Mouse (Mus musculus) midbrain, embryonic 14.5 days (tissue): Measurements from ENCODE around the gene Klf2. TPM values are rescaled to one million over a fixed set of nuclear protein-coding genes. Genes with fewer than 3 reads are reported as not detected.

Experiments used
- ATAC-seq: fragments of 200-750 bp; cut with Nextera tagmentation; 2 replicates; pipeline ENCODE4 v1.8.0; 2017; ENCODE audit warnings: moderate number of reproducible peaks, moderate library complexity; ENCODE audit not compliant: low FRiP score, low TSS enrichment
- DNase-seq: peaks from one replicate; pipeline ENCODE4 v3.0.0-alpha.2; 2015
- H3K27ac ChIP-seq: fragments of 300-500 bp; sonication (generic); replicated peaks from 2 replicates; pipeline ENCODE4 v1.5.1; 2014; ENCODE audit warnings: mild to moderate bottlenecking, low read depth, low read length, moderate library complexity
- H3K27me3 ChIP-seq: fragments of 300-500 bp; sonication (generic); 2 replicates; pipeline ENCODE4 v1.6.1; 2014; ENCODE audit warnings: low read length, control low read depth, mixed read lengths; ENCODE audit not compliant: control insufficient read depth, insufficient read depth
- H3K36me3 ChIP-seq: fragments of 300-500 bp; sonication (generic); 2 replicates; pipeline ENCODE4 v1.6.1; 2014; ENCODE audit warnings: low read length, control low read depth; ENCODE audit not compliant: control insufficient read depth, insufficient read depth
- H3K4me1 ChIP-seq: fragments of 300-500 bp; sonication (generic); 2 replicates; pipeline ENCODE4 v1.6.1; 2014; ENCODE audit warnings: mild to moderate bottlenecking, antibody characterized with exemption, low read length, control low read depth; ENCODE audit not compliant: control insufficient read depth, insufficient read depth
- H3K4me2 ChIP-seq: fragments of 300-500 bp; sonication (generic); 2 replicates; pipeline ENCODE4 v1.6.1; 2014; ENCODE audit warnings: mild to moderate bottlenecking, low read length, moderate library complexity
- H3K4me3 ChIP-seq: fragments of 300-500 bp; sonication (generic); replicated peaks from 2 replicates; pipeline ENCODE4 v1.5.1; 2014; ENCODE audit warnings: low read depth, low read length
- H3K9ac ChIP-seq: fragments of 300-500 bp; sonication (generic); replicated peaks from 2 replicates; pipeline ENCODE4 v1.6.1; 2014; ENCODE audit warnings: mild to moderate bottlenecking, low read length, moderate library complexity
- H3K9me3 ChIP-seq: fragments of 300-500 bp; sonication (generic); 2 replicates; pipeline ENCODE4 v1.6.1; 2016; ENCODE audit warnings: low read length, control low read depth, mixed read lengths; ENCODE audit not compliant: control insufficient read depth
- WGBS: fragments of 180-500 bp; shearing (Covaris S2); extraction: QIAGEN DNeasy Blood & Tissue Kit; methylation state at CpG from one replicate; pipeline ENCODE4 v1.1.7; 2014; 5-methylcytosine and 5-hydroxymethylcytosine counted together
- polyA plus RNA-seq: library from polyadenylated mRNA; unstranded; fragments of >200 nt; fragmentation: Nextera tagmentation; extraction: Ambion mirVana; gene quantifications from 2 replicates; pipeline ENCODE4 v1.2.1, GENCODE M21; 2014

Klf2 gene
- polyA plus RNA-seq = 3.1 and 5.7 TPM in 2 replicates

DNA sequence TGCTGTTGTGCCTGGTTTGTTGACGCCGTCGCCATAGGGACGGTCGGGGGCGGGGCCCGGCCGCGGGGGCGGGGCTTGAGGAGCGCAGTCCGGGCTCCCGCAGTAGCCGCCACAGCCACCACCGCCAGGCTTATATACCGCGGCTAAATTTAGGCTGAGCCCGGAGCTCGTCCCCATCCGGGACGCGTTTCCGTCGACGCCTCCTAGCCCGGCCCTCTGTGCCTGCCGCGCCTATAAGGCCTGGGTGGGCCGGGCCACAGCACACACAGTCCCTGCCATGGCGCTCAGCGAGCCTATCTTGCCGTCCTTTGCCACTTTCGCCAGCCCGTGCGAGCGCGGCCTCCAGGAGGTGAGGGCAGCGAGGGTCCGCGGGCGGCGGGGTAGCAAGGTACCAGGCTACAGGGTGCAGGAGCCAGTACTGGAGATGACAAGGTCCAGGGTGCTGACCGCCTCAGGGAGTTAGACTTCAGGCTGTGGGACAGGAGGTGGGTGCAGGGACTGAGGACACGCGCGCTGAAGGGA lies at the start of gene Klf2:
Gene Klf2 (plus strand): TSS at position 233 of the 522 bp plus-strand sequence.
- Histone ChIP-seq H3K27ac (no peak within 1 kb of the TSS), H3K9ac (peak within 1 kb of the TSS; percentile 51), H3K9me3 (no peaks in the 10 kb centered on the region), H3K27me3 (peaks cover 27% of the 10 kb centered on the region), H3K4me1 (peaks cover 11% of the 10 kb centered on the region; the same call in 1 of the 2 replicates), H3K4me3 (peak within 1 kb of the TSS; percentile 50), H3K36me3 (no peaks in the 10 kb centered on the region), H3K4me2 (peak within 1 kb of the TSS; percentile 77)
- ATAC-seq (peak; percentile 92), DNase-seq (peak; percentile 87)
- under 1% methylated on average over 46 of the region's 46 CpGs for WGBS

DNA sequence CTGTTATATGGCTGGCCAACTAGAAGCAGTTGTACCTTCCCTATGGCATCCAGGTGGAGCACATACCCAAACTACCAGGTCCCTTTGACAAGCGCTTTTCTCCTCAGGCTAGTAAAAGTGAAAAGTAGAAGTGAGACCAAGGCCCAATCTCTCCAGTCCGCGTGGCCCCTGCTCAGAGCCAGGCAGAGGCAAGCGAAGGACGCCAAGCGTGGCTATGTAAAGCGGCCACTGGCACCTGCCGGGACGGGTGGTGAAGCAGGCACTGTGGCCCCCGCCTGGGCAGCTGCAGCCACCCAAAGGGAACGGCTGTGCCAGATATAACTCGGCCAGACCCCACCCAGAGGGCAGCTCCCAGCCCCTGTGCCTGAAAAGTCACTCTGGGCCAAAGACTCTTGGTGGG lies 48.2 kb upstream of the Klf2 start:
- no peaks in the 10 kb centered on the region for H3K4me1 ChIP-seq
- ATAC-seq = no peak
- no peaks in the 10 kb centered on the region for H3K27me3 ChIP-seq
- no peak for DNase-seq
- H3K27ac ChIP-seq = no peak overlapping the region
- H3K9ac ChIP-seq = no peak overlapping the region
- WGBS = 93% methylated on average over 12 of the region's 12 CpGs
- H3K4me2 ChIP-seq = no peak overlapping the region
- H3K4me3 ChIP-seq = no peak overlapping the region
- no peaks in the 10 kb centered on the region for H3K9me3 ChIP-seq
- no peaks in the 10 kb centered on the region for H3K36me3 ChIP-seq

DNA sequence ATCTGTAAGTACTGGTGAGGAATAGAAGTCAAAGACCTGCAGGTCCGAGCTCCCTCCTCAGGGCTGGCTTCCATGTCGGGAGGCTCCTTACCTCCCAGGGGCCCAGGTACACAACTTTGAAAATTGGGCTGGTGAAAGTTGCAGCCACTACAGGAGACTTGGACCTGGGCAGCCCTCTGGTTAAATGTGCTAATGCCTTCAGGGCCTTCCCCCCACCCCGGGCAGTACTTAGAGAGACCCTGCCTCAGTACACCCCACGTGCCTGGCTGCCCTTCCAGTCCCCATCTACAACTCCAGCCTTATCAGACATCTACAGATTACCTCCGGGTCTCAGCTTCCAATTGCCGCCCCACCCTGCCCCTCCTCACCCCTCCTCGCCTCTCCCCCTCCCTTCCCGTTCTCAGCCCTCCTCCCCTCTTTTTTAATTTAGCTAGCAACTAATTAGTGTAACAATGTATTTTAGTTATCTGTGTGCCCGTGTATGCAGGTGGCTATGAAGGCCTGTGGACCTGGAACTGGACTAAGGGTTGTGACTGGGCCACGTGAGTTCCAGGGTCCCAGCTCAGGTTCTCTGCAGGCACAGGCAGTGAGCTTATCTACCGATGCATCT lies 47.7 kb upstream of the Klf2 start:
- Histone ChIP-seq H3K9me3 (no peaks in the 10 kb centered on the region), H3K27me3 (no peaks in the 10 kb centered on the region), H3K4me1 (no peaks in the 10 kb centered on the region), H3K4me2 (no peak overlapping the region), H3K4me3 (no peak overlapping the region), H3K27ac (no peak overlapping the region), H3K9ac (no peak overlapping the region), H3K36me3 (no peaks in the 10 kb centered on the region)
- ATAC-seq (no peak), DNase-seq (no peak)
- 77% methylated on average over 11 of the region's 11 CpGs for WGBS

DNA sequence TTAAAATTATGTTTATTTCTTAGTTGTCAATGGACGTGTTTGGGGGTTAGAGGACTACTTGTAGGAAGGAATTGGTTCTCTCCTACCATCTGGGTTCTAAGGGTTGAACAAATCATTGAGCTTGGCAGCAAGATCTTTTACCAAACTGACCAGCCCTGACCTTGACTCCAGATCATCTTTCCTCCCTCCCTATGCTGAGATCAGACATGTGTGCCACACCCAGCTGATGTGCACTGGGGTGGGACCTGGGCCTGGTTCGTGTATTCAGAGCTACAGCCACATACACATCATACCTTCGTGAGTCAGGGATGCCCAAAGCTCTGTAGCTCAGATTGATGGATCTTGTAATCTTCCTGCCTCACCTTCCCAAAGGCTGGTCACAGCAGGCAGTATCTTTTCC lies 47.1 kb upstream of the Klf2 start:
- ATAC-seq (no peak), DNase-seq (no peak)
- Histone ChIP-seq H3K9ac (no peak overlapping the region), H3K9me3 (no peaks in the 10 kb centered on the region), H3K4me2 (no peak overlapping the region), H3K36me3 (no peaks in the 10 kb centered on the region), H3K4me1 (no peaks in the 10 kb centered on the region), H3K27ac (no peak overlapping the region), H3K4me3 (no peak overlapping the region), H3K27me3 (no peaks in the 10 kb centered on the region)
- WGBS = 71% methylated on average over 3 of the region's 3 CpGs

DNA sequence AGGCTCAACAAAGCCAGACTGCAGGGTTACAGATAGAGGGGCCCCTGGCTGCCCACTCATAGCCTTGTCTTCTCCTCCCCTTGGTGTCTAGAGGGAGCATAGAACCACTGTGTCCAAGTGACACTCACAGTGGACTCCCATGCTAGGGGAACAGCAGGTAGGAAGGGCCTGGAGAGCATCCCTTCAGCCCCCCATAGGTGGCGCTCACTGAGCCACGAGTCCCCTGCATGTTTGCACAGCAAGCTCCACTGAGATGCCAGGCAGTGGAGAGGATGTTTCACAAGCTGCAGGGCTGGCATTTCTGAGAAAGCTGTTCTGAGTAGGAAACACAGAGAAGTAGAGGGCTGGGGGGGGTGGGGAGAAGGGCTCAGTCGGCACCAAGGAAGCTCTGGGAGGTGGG lies 46.5 kb upstream of the Klf2 start:
- no peaks in the 10 kb centered on the region for H3K4me1 ChIP-seq
- DNase-seq = peak; percentile 64
- no peak for ATAC-seq
- H3K27ac ChIP-seq = no peak overlapping the region
- H3K4me2 ChIP-seq = no peak overlapping the region
- no peaks in the 10 kb centered on the region for H3K9me3 ChIP-seq
- no peaks in the 10 kb centered on the region for H3K27me3 ChIP-seq
- no peak overlapping the region for H3K9ac ChIP-seq
- no peaks in the 10 kb centered on the region for H3K36me3 ChIP-seq
- H3K4me3 ChIP-seq = no peak overlapping the region
- WGBS = 16% methylated on average over 3 of the region's 3 CpGs

DNA sequence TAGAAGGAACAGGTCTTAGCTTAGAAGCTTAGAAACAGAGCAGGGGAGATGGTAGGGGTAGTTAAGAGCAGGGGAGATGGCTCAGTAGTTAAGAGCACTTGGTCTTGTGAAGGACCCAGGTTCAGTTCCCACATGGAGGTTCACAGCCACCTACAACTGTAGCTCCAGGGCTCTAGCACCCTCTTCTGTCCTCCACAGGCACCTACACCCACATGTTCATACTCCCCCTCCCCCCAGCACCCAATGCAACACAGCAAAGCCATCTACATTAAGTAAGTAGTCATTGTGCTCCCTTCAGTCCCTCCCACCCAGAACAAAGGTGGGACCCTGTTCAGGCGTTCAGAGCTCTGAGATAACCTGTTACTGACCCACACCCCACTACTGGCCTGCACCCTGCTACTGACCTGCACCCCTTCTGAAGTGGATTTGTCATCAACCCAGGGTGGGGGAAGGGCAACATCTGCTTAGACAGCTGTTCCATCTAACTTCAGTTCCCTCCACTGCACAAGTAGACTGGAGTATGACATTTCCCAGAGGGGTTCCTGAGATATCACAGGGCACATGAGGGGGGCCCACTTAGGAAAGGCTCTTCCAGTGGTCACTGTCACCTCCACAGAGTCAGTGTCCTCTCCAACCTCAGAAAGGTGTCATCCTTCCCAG lies 45.6 kb upstream of the Klf2 start:
- Histone ChIP-seq H3K9ac (no peak overlapping the region), H3K4me1 (no peaks in the 10 kb centered on the region), H3K9me3 (no peaks in the 10 kb centered on the region), H3K36me3 (no peaks in the 10 kb centered on the region), H3K4me3 (no peak overlapping the region), H3K27ac (no peak overlapping the region), H3K27me3 (no peaks in the 10 kb centered on the region), H3K4me2 (no peak overlapping the region)
- ATAC-seq (no peak), DNase-seq (no peak)
- 67% methylated on average over 1 of the region's 1 CpGs for WGBS

DNA sequence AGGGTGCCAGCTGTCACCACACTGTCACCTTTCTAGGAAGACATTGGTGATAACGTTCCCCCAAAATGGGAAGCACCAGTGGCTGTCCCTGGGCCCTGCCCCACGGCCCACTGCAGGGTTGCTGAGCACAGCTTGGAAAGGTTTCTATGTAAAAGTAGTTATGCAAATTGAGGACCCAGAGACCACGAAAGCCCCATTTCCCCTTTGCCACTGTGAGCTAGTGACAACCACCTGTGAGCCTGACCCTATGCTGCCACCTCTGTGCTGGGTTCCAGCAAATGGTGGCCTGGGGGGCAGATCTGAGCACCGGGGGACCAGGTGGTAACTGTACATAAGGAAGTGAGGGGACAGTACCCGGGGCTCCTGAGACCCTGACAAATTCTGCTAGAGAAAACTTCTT lies 45.0 kb upstream of the Klf2 start:
- H3K4me1 ChIP-seq = no peaks in the 10 kb centered on the region
- no peak overlapping the region for H3K9ac ChIP-seq
- H3K36me3 ChIP-seq = no peaks in the 10 kb centered on the region
- DNase-seq = no peak
- no peak for ATAC-seq
- H3K27ac ChIP-seq = no peak overlapping the region
- H3K27me3 ChIP-seq = no peaks in the 10 kb centered on the region
- no peak overlapping the region for H3K4me3 ChIP-seq
- WGBS = 79% methylated on average over 5 of the region's 5 CpGs
- H3K4me2 ChIP-seq = no peak overlapping the region
- H3K9me3 ChIP-seq = no peaks in the 10 kb centered on the region

DNA sequence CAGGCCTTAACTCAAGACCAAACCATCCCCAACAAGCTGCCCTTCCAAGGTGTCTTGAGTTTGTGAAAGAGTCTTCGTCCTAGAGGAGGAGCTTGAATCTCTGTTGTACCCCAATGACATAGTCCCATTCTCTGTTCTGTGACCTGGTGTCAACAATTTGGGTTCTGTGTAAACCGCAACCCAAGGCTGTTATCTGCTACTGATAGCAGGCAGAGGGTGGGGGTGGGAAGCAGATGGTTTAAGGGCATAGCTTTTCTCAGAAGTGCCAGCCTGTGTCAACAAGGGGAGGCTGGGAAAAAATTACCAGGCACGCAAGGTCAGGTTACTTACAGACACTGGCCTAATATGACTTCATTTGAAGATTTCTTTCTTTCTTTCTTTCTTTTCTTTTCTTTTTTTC lies 41.6 kb upstream of the Klf2 start:
- WGBS = 83% methylated on average over 3 of the region's 3 CpGs
- no peak for ATAC-seq

DNA sequence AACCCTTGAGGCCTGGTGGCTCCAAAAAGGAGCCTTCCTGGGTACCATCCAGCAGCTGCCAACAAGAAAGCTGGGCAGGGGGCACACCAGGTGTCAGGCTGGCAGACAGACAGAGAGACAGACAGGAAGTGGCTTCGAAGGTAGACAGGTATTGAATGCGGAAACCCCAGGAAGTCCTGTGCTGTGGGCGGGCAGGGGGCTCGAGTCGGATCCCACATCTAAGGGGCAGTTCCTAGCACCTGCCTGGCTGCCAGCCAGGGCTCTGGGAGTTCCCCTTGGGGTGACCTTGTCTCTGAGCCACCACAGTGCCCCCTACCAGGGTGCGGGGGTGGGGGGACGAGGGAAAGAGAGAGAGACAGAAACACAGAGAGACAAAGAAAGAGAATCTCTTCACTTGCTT lies 39.7 kb upstream of the Klf2 start:
- Histone ChIP-seq H3K9me3 (no peaks in the 10 kb centered on the region), H3K4me2 (no peak overlapping the region), H3K27me3 (no peaks in the 10 kb centered on the region), H3K36me3 (no peaks in the 10 kb centered on the region), H3K9ac (no peak overlapping the region), H3K27ac (no peak overlapping the region), H3K4me1 (no peaks in the 10 kb centered on the region), H3K4me3 (no peak overlapping the region)
- 78% methylated on average over 7 of the region's 7 CpGs for WGBS
- DNase-seq (no peak), ATAC-seq (no peak)

More for the DNA sequence above, 41.6 kb upstream of the Klf2 start:
- Histone ChIP-seq H3K27ac (no peak overlapping the region), H3K36me3 (no peaks in the 10 kb centered on the region), H3K4me2 (no peak overlapping the region), H3K4me1 (no peaks in the 10 kb centered on the region), H3K4me3 (no peak overlapping the region), H3K9me3 (no peaks in the 10 kb centered on the region), H3K27me3 (no peaks in the 10 kb centered on the region), H3K9ac (no peak overlapping the region)
- no peak for DNase-seq
